Mouse (Mus musculus): ENCODE measurements around the gene Sp2. TPM values are rescaled to one million over a fixed set of nuclear protein-coding genes. Genes with fewer than 3 reads are reported as not detected.

Gene Sp2
- total RNA-seq, 1 experiment from 2014 or later, result 9.8 TPM

- no peak for ATAC-seq (ENCODE audit: extremely low read depth, insufficient number of reproducible peaks, low FRiP score, poor library complexity, severe bottlenecking)
Measured at GRCm38 (mm10) chr11:96947849-96948248, 34.9 kb downstream of the Sp2 start.

GRCm38 (mm10) chr11:96946498-96946897, 36.3 kb downstream of the Sp2 start:
- ATAC-seq (ENCODE audit: extremely low read depth, insufficient number of reproducible peaks, low FRiP score, poor library complexity, severe bottlenecking), result no peak

- no peak for ATAC-seq (ENCODE audit: extremely low read depth, insufficient number of reproducible peaks, low FRiP score, poor library complexity, severe bottlenecking)
Measured at GRCm38 (mm10) chr11:96944844-96945580, 37.7 kb downstream of the Sp2 start.

GRCm38 (mm10) chr11:96943746-96944304, 38.9 kb downstream of the Sp2 start, which contains the start of gene Pnpo:
Gene Pnpo, minus strand, starts transcription at chr11:96943986.
- peak; percentile 94 for ATAC-seq (ENCODE audit: extremely low read depth, insufficient number of reproducible peaks, low FRiP score, poor library complexity, severe bottlenecking)

GRCm38 (mm10) chr11:96941989-96942590, 40.7 kb downstream of the Sp2 start:
- ATAC-seq (ENCODE audit: extremely low read depth, insufficient number of reproducible peaks, low FRiP score, poor library complexity, severe bottlenecking), result no peak

- ATAC-seq (ENCODE audit: extremely low read depth, insufficient number of reproducible peaks, low FRiP score, poor library complexity, severe bottlenecking), result no peak
Measured at GRCm38 (mm10) chr11:96940578-96941465, 41.9 kb downstream of the Sp2 start.

- no peak for ATAC-seq (ENCODE audit: extremely low read depth, insufficient number of reproducible peaks, low FRiP score, poor library complexity, severe bottlenecking)
Measured at GRCm38 (mm10) chr11:96938426-96938800, 44.3 kb downstream of the Sp2 start.

GRCm38 (mm10) chr11:96937549-96938425, 45.0 kb downstream of the Sp2 start:
- ATAC-seq (ENCODE audit: extremely low read depth, insufficient number of reproducible peaks, low FRiP score, poor library complexity, severe bottlenecking), result peak; percentile 64

GRCm38 (mm10) chr11:96935872-96936650, 46.7 kb downstream of the Sp2 start:
- ATAC-seq (ENCODE audit: extremely low read depth, insufficient number of reproducible peaks, low FRiP score, poor library complexity, severe bottlenecking), result no peak

GRCm38 (mm10) chr11:96934921-96935356, 47.8 kb downstream of the Sp2 start:
- peak; percentile 61 for ATAC-seq (ENCODE audit: extremely low read depth, insufficient number of reproducible peaks, low FRiP score, poor library complexity, severe bottlenecking)

GRCm38 (mm10) chr11:96933562-96934276, 49.0 kb downstream of the Sp2 start:
- ATAC-seq (ENCODE audit: extremely low read depth, insufficient number of reproducible peaks, low FRiP score, poor library complexity, severe bottlenecking), result no peak

- ATAC-seq (ENCODE audit: extremely low read depth, insufficient number of reproducible peaks, low FRiP score, poor library complexity, severe bottlenecking), result no peak
Measured at GRCm38 (mm10) chr11:96931327-96932062, 51.3 kb downstream of the Sp2 start.

GRCm38 (mm10) chr11:96929766-96930331, 52.9 kb downstream of the Sp2 start:
- ATAC-seq (ENCODE audit: extremely low read depth, insufficient number of reproducible peaks, low FRiP score, poor library complexity, severe bottlenecking), result no peak

GRCm38 (mm10) chr11:96929096-96929765, 53.5 kb downstream of the Sp2 start:
- no peak for ATAC-seq (ENCODE audit: extremely low read depth, insufficient number of reproducible peaks, low FRiP score, poor library complexity, severe bottlenecking)

- no peak for ATAC-seq (ENCODE audit: extremely low read depth, insufficient number of reproducible peaks, low FRiP score, poor library complexity, severe bottlenecking)
Measured at GRCm38 (mm10) chr11:96928691-96929090, 54.1 kb downstream of the Sp2 start.

GRCm38 (mm10) chr11:96928088-96928487, 54.7 kb downstream of the Sp2 start, which contains the start of gene Prr15l:
Gene Prr15l, plus strand, starts transcription at chr11:96928104.
- no peak for ATAC-seq (ENCODE audit: extremely low read depth, insufficient number of reproducible peaks, low FRiP score, poor library complexity, severe bottlenecking)

Measured in neutrophil, adult 5-6 weeks (primary cell).